Mouse (Mus musculus) C2C12 (cell line): ENCODE data around the gene Nfx1. TPM values are rescaled to one million over a fixed set of nuclear protein-coding genes. Genes with fewer than 3 reads are reported as not detected.

ENCODE experiments used
- H3K27me3 ChIP-seq: one replicate; pipeline ENCODE4 v1.6.1; 2011; ENCODE audit not compliant: control insufficient read depth, insufficient read depth, insufficient read length
- H3K36me3 ChIP-seq: one replicate; pipeline ENCODE4 v1.6.1; 2011; ENCODE audit not compliant: control insufficient read depth, insufficient read depth
- H3K4me3 ChIP-seq: one replicate; pipeline ENCODE4 v1.5.1; 2011; ENCODE audit warnings: mild to moderate bottlenecking, control low read depth; ENCODE audit not compliant: poor library complexity, insufficient read depth, severe bottlenecking
- H3K79me2 ChIP-seq: one replicate; pipeline ENCODE4 v1.6.1; 2011; ENCODE audit not compliant: control insufficient read depth, insufficient read depth
- H3K79me3 ChIP-seq: one replicate; pipeline ENCODE4 v1.6.1; 2011; ENCODE audit warnings: low read depth, control low read depth
- H3ac ChIP-seq: one replicate; pipeline ENCODE3; 2011; ENCODE audit warnings: low read depth; ENCODE audit not compliant: control insufficient read depth, insufficient read length
- CEBPB ChIP-seq: IDR thresholded peaks from one replicate; pipeline ENCODE4 v1.6.1; 2011; ENCODE audit warnings: low read depth, mild to moderate bottlenecking, control low read depth, moderate library complexity
- CTCF ChIP-seq: IDR thresholded peaks from one replicate; pipeline ENCODE4 v1.5.1; 2011; ENCODE audit not compliant: control insufficient read depth, insufficient read depth, insufficient read length
- FOSL1 ChIP-seq: IDR thresholded peaks from one replicate; pipeline ENCODE4 v1.8.0; 2011; ENCODE audit warnings: mild to moderate bottlenecking, low read length; ENCODE audit not compliant: poor library complexity, insufficient read depth, severe bottlenecking
- MAX ChIP-seq: IDR thresholded peaks from one replicate; pipeline ENCODE4 v1.6.1; 2011; ENCODE audit warnings: mild to moderate bottlenecking, control low read depth
- MYOD1 ChIP-seq: IDR thresholded peaks from one replicate; pipeline ENCODE4 v1.6.1; 2011; ENCODE audit warnings: low read depth; ENCODE audit not compliant: control insufficient read depth, insufficient read length
- MYOG ChIP-seq: IDR thresholded peaks from one replicate; pipeline ENCODE4 v1.6.1; 2011; ENCODE audit not compliant: control insufficient read depth, insufficient read length; ENCODE audit errors: extremely low read depth
- USF1 ChIP-seq: IDR thresholded peaks from one replicate; pipeline ENCODE4 v1.6.1; 2011; ENCODE audit warnings: low read depth, mild to moderate bottlenecking, control low read depth, moderate library complexity
- polyA plus RNA-seq: library from polyadenylated mRNA; unstranded; fragments of >200 nt; fragmentation: generic; extraction: Trizol; gene quantifications from one replicate; pipeline ENCODE4 v1.2.1, GENCODE M21; 2012; ENCODE audit warnings: missing spikeins

Gene Nfx1
- polyA plus RNA-seq, 1 experiment: 29.0 TPM

DNA sequence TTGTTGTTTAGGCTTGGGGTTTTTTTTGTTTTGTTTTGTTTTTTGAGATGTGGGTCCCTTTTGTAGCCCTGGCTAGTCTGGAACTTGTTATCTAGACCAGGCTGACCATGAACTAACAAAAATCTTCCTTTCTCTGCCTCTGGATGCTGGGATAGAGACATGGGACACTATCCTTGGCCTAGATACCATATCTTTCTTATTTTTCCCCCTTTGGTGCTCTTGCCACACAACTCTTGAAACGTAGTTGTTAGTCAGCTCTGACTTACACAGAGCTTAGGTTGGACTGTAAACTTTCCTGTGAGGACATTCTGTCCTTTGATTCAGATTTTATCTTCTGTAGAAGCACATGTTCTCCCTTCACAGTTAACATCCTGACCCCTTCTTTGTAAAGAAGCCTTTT is 8.7 kb downstream of the Nfx1 start:
- H3K79me2 ChIP-seq: peaks cover 89% of the 10 kb centered on the region
- no peak overlapping the region for H3ac ChIP-seq
- H3K36me3 ChIP-seq: peaks cover 89% of the 10 kb centered on the region
- H3K4me3 ChIP-seq: no peak overlapping the region
- peaks cover 38% of the 10 kb centered on the region for H3K79me3 ChIP-seq
- TF ChIP-seq MAX: no peak
- no peak for TF ChIP-seq MYOG
- TF ChIP-seq MYOD1: no peak
- TF ChIP-seq USF1: no peak
- TF ChIP-seq CTCF: no peak
- no peak for TF ChIP-seq CEBPB
- no peak for TF ChIP-seq FOSL1
- H3K27me3 ChIP-seq: no peaks in the 10 kb centered on the region

GRCm38 (mm10) chr4:40982486-40982885 is 11.8 kb downstream of the Nfx1 start:
- Histone ChIP-seq H3K27me3 (no peaks in the 10 kb centered on the region), H3K79me2 (peaks cover 59% of the 10 kb centered on the region), H3ac (no peak overlapping the region), H3K4me3 (no peak overlapping the region), H3K79me3 (peaks cover 17% of the 10 kb centered on the region), H3K36me3 (peaks cover 95% of the 10 kb centered on the region)
- TF ChIP-seq MYOD1: no peak
- no peak for TF ChIP-seq MYOG
- TF ChIP-seq CEBPB: no peak
- TF ChIP-seq FOSL1: no peak
- no peak for TF ChIP-seq USF1
- no peak for TF ChIP-seq MAX
- no peak for TF ChIP-seq CTCF

- Histone ChIP-seq H3K79me2 (peaks cover 47% of the 10 kb centered on the region), H3K79me3 (peaks cover 9% of the 10 kb centered on the region), H3K4me3 (no peak overlapping the region), H3K27me3 (no peaks in the 10 kb centered on the region), H3ac (no peak overlapping the region), H3K36me3 (peaks cover 95% of the 10 kb centered on the region)
- no peak for TF ChIP-seq CEBPB
- TF ChIP-seq MAX: no peak
- no peak for TF ChIP-seq FOSL1
- no peak for TF ChIP-seq CTCF
- TF ChIP-seq MYOD1: no peak
- no peak for TF ChIP-seq MYOG
- TF ChIP-seq USF1: no peak
Measured at GRCm38 (mm10) chr4:40983686-40984085, 13.0 kb downstream of the Nfx1 start.

DNA sequence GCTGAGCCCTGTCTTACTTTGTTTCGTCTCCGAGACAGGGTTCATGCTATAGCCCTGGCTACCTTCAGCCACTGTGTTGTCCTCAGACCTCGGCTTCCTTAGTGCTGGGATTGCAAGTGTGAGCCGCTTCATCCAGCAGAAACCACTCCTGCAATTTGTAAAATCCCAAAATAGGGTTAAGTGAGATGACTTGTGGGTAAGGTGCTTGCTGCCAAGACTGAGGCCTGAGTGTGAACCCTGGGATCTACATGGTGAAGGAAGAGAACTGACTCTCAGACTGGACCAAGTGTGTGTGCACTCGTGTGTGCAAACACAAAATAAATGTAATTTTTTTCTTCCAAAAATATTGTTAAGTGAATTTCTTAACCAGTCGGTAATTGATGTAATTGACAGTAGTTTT is 18.9 kb downstream of the Nfx1 start:
- Histone ChIP-seq H3K27me3 (no peaks in the 10 kb centered on the region), H3K36me3 (peaks cover 97% of the 10 kb centered on the region), H3K79me2 (no peaks in the 10 kb centered on the region), H3ac (no peak overlapping the region), H3K4me3 (no peak overlapping the region), H3K79me3 (no peaks in the 10 kb centered on the region)
- TF ChIP-seq MAX: no peak
- TF ChIP-seq USF1: no peak
- no peak for TF ChIP-seq FOSL1
- no peak for TF ChIP-seq CTCF
- no peak for TF ChIP-seq CEBPB
- TF ChIP-seq MYOG: no peak
- TF ChIP-seq MYOD1: no peak

- H3K27me3 ChIP-seq: no peaks in the 10 kb centered on the region
- H3K4me3 ChIP-seq: no peak overlapping the region
- no peaks in the 10 kb centered on the region for H3K79me2 ChIP-seq
- TF ChIP-seq FOSL1 (no peak), USF1 (no peak), MAX (no peak), CTCF (no peak), MYOD1 (no peak)
- no peaks in the 10 kb centered on the region for H3K79me3 ChIP-seq
- H3K36me3 ChIP-seq: peaks cover 98% of the 10 kb centered on the region
- H3ac ChIP-seq: no peak overlapping the region
Measured at GRCm38 (mm10) chr4:40996302-40996701, 25.6 kb downstream of the Nfx1 start.

GRCm38 (mm10) chr4:40997916-40998315 is 27.2 kb downstream of the Nfx1 start:
- H3K36me3 ChIP-seq: peaks cover 97% of the 10 kb centered on the region
- no peak overlapping the region for H3ac ChIP-seq

DNA sequence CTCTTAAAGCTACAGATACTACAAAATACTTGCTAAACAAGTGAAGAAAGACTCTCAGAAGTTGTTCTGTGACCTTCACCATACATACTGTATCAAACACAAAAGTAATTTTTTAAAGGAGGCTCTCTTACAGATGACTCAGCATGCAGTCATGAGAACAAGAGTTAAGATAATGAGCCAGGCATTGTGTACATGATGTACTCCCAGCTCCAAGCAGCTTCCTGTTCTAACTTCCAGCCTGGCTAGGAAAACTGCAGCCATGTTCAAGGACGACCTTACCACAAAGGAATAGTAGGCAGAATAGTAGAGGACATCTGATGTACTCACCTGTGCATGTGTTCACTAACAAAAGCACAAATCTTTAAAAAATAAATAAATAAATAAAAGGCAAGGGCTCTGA is 29.6 kb downstream of the Nfx1 start:
- Histone ChIP-seq H3ac (no peak overlapping the region), H3K36me3 (peaks cover 96% of the 10 kb centered on the region), H3K4me3 (no peak overlapping the region), H3K79me2 (no peaks in the 10 kb centered on the region), H3K27me3 (no peaks in the 10 kb centered on the region), H3K79me3 (no peaks in the 10 kb centered on the region)
- TF ChIP-seq CEBPB: no peak
- TF ChIP-seq CTCF: no peak
- no peak for TF ChIP-seq MAX
- TF ChIP-seq MYOG: no peak
- TF ChIP-seq FOSL1: no peak
- no peak for TF ChIP-seq USF1
- no peak for TF ChIP-seq MYOD1

More at GRCm38 (mm10) chr4:40997916-40998315, 27.2 kb downstream of the Nfx1 start:
- TF ChIP-seq CTCF: no peak
- TF ChIP-seq CEBPB: no peak
- no peak overlapping the region for H3K4me3 ChIP-seq
- no peaks in the 10 kb centered on the region for H3K27me3 ChIP-seq
- H3K79me3 ChIP-seq: no peaks in the 10 kb centered on the region
- no peaks in the 10 kb centered on the region for H3K79me2 ChIP-seq
